In the genomic region with DNA sequence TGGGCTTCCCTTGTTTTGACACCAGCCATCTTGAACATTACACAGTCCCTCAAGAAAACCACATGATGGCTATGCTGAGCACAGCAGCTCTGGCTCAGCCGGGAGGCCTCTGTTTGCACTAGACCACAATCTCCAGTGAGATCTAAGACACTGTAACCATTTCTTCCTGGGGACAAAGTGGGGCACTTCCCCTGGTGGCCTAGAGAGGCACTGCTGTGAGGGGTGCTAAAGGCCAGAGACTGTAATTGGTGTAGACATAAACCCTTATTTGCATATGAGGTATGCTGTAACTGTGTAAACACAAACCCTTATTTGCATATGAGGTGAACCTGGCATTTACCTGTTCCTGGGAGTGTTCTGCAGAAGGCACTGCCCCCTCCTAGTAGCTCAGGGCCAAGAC, we compare ENCODE assay signal across 10 mouse cellular contexts.
DNase-seq lines count a peak whose midpoint lies in the region; ATAC-seq and TF ChIP-seq lines count a peak whose summit lies in the region.
"Had no signal": no experiment of that assay in that cellular context is flagged by ENCODE, and none has a peak within 500 bp of the region (broad histone marks: within the 10 kb centered on the region; RNA-seq: fewer than 3 reads in every experiment).

No protein-coding gene starts in this region.

- intact Hi-C loops in gastrocnemius, postnatal 36 days (cut with DNase I), result no loop called here

- no peak overlapping the region for H3K9ac ChIP-seq in liver, embryonic 14.5 days (replicated peaks)
- no peak overlapping the region for H3K9ac ChIP-seq in heart, embryonic 11.5 days (ENCODE audit: low read depth, low read length)
- no peak overlapping the region for H3K9ac ChIP-seq in forebrain, embryonic 11.5 days (ENCODE audit: low read length)
- H3K9ac ChIP-seq: heart, embryonic 13.5 days; neural tube, embryonic 12.5 days had no signal

- H3K4me1 ChIP-seq in liver, embryonic 14.5 days (replicated peaks; ENCODE audit: control insufficient read depth in 2 of 2, insufficient read depth in 2 of 2, low read length in 1 of 2), result peaks cover 0 to 10% of the 10 kb centered on the region in 2 experiments; a peak in 2 of 4 replicates
- peaks cover 48% of the 10 kb centered on the region for H3K4me1 ChIP-seq in thymus, adult 2 months (replicated peaks; ENCODE audit: control insufficient read depth, insufficient read depth, low read length)
- peaks cover 24% of the 10 kb centered on the region for H3K4me1 ChIP-seq in heart, embryonic 11.5 days (ENCODE audit: control insufficient read depth, insufficient read depth, low read length)
- no peaks in the 10 kb centered on the region for H3K4me1 ChIP-seq in forebrain, embryonic 11.5 days (replicated peaks; ENCODE audit: control insufficient read depth, insufficient read depth, low read length)
- H3K4me1 ChIP-seq: neural tube, embryonic 12.5 days had no signal

- ATAC-seq in liver, embryonic 14.5 days (ENCODE audit: insufficient read depth), result no peak
- ATAC-seq in heart, embryonic 11.5 days (replicated peaks; ENCODE audit: insufficient number of reproducible peaks, low FRiP score, low TSS enrichment), result no peak
- ATAC-seq in forebrain, embryonic 11.5 days (replicated peaks; ENCODE audit: low FRiP score), result no peak

- H3K27me3 ChIP-seq in liver, embryonic 14.5 days (ENCODE audit: control insufficient read depth, insufficient read depth, low read length), result no peaks in the 10 kb centered on the region
- H3K27me3 ChIP-seq in thymus, adult 2 months (ENCODE audit: control insufficient read depth, insufficient read depth, low read length), result no peaks in the 10 kb centered on the region
- H3K27me3 ChIP-seq in heart, embryonic 11.5 days (ENCODE audit: control insufficient read depth, insufficient read depth, low read length), result no peaks in the 10 kb centered on the region
- no peaks in the 10 kb centered on the region for H3K27me3 ChIP-seq in forebrain, embryonic 11.5 days (ENCODE audit: control insufficient read depth, insufficient read depth, low read length)
- H3K27me3 ChIP-seq: heart, embryonic 13.5 days; neural tube, embryonic 12.5 days had no signal

- no peak overlapping the region for H3K4me2 ChIP-seq in liver, embryonic 14.5 days (ENCODE audit: low read depth)
- H3K4me2 ChIP-seq in heart, embryonic 11.5 days, result no peak overlapping the region
- H3K4me2 ChIP-seq in forebrain, embryonic 11.5 days (ENCODE audit: low read depth, low read length, severe bottlenecking), result no peak overlapping the region
- H3K4me2 ChIP-seq: heart, embryonic 13.5 days; neural tube, embryonic 12.5 days had no signal

- no peaks in the 10 kb centered on the region for H3K9me3 ChIP-seq in liver, embryonic 14.5 days (ENCODE audit: control insufficient read depth, low read length)
- H3K9me3 ChIP-seq in heart, embryonic 11.5 days (replicated peaks; ENCODE audit: control insufficient read depth, low read length), result no peaks in the 10 kb centered on the region
- no peaks in the 10 kb centered on the region for H3K9me3 ChIP-seq in forebrain, embryonic 11.5 days (ENCODE audit: control insufficient read depth, low read length)
- H3K9me3 ChIP-seq: heart, embryonic 13.5 days; neural tube, embryonic 12.5 days had no signal

- WGBS in liver, embryonic 14.5 days (ENCODE audit: insufficient replicate concordance), result 3% methylated on average over 1 of the region's 1 CpGs
- WGBS in thymus, adult 2 months, result 3% methylated on average over 1 of the region's 1 CpGs
- 42% methylated on average over 1 of the region's 1 CpGs for WGBS in heart, embryonic 11.5 days (ENCODE audit: insufficient replicate concordance)
- 65% methylated on average over 1 of the region's 1 CpGs for WGBS in forebrain, embryonic 11.5 days

- no peak for DNase-seq in layer of hippocampus, adult 2 months (ENCODE audit: low spot score in 2 of 2)
- no peak for DNase-seq in layer of hippocampus, adult 18-20 months (ENCODE audit: low spot score in 2 of 2)
- peak; percentile 35 for DNase-seq in MN1 (ENCODE audit: low spot score)
- no peak for DNase-seq in liver, embryonic 14.5 days (ENCODE audit: low read depth in 3 of 3, low spot score in 3 of 3)
- DNase-seq in thymus, adult 2 months, result peak; percentile 75
- no peak for DNase-seq in gastrocnemius, postnatal 36 days
- DNase-seq in forebrain, embryonic 11.5 days (ENCODE audit: low spot score), result no peak

- no peak overlapping the region for H3K27ac ChIP-seq in layer of hippocampus, adult 2 months
- no peak overlapping the region for H3K27ac ChIP-seq in liver, embryonic 14.5 days
- peak overlapping the region; percentile 7; the same call in 1 of the 2 replicates for H3K27ac ChIP-seq in thymus, adult 2 months (ENCODE audit: control insufficient read depth, insufficient read depth, low read length)
- no peak overlapping the region for H3K27ac ChIP-seq in heart, embryonic 11.5 days (ENCODE audit: low read depth, low read length)
- no peak overlapping the region for H3K27ac ChIP-seq in forebrain, embryonic 11.5 days (ENCODE audit: low read depth, low read length)
- H3K27ac ChIP-seq: neural tube, embryonic 12.5 days had no signal

- H3K36me3 ChIP-seq in liver, embryonic 14.5 days (replicated peaks; ENCODE audit: control insufficient read depth, insufficient read depth, low read depth), result no peaks in the 10 kb centered on the region
- no peaks in the 10 kb centered on the region for H3K36me3 ChIP-seq in thymus, adult 2 months (ENCODE audit: control insufficient read depth, insufficient read depth, low read length)
- H3K36me3 ChIP-seq in heart, embryonic 11.5 days (ENCODE audit: control insufficient read depth, insufficient read depth, low read length), result no peaks in the 10 kb centered on the region
- no peaks in the 10 kb centered on the region for H3K36me3 ChIP-seq in forebrain, embryonic 11.5 days (ENCODE audit: control insufficient read depth, insufficient read depth, low read length)
- H3K36me3 ChIP-seq: heart, embryonic 13.5 days had no signal

- no peak for TF ChIP-seq POLR2A in thymus, adult 2 months (IDR thresholded peaks at IDR 0.05; ENCODE audit: control insufficient read depth, extremely low read depth, insufficient read depth, low read length, poor library complexity)

- no peak for TF ChIP-seq EP300 in liver, embryonic 14.5 days (IDR thresholded peaks at IDR 0.05; ENCODE audit: low read depth)

- TF ChIP-seq CTCF in layer of hippocampus, adult 2 months (conservative IDR thresholded peaks at IDR 0.05), result peak; percentile 66
- TF ChIP-seq CTCF in liver, embryonic 14.5 days (IDR thresholded peaks at IDR 0.05; ENCODE audit: low read depth), result peak; percentile 42
- TF ChIP-seq CTCF in thymus, adult 2 months (IDR thresholded peaks at IDR 0.05; ENCODE audit: borderline replicate concordance, control insufficient read depth, extremely low read depth, insufficient read depth, low read length, poor library complexity), result no peak

- H3K4me3 ChIP-seq in layer of hippocampus, adult 2 months, result no peak overlapping the region
- no peak overlapping the region for H3K4me3 ChIP-seq in liver, embryonic 14.5 days (ENCODE audit: insufficient read depth in 1 of 2, low read depth in 2 of 2, low read length in 2 of 2)
- no peak overlapping the region for H3K4me3 ChIP-seq in thymus, adult 2 months (ENCODE audit: control insufficient read depth, insufficient read depth, low read length)
- no peak overlapping the region for H3K4me3 ChIP-seq in heart, embryonic 11.5 days (ENCODE audit: low read depth, low read length)
- no peak overlapping the region for H3K4me3 ChIP-seq in forebrain, embryonic 11.5 days (ENCODE audit: low read depth, low read length)
- H3K4me3 ChIP-seq: heart, embryonic 13.5 days; neural tube, embryonic 12.5 days had no signal

Comparison
In these comparisons a context has a peak if more than half of its experiments do, and no peak if none do; other contexts are left out.
1. DNase-seq: peak in MN1 (single experiment) and thymus, adult 2 months (single experiment); none in layer of hippocampus, adult 2 months (0 of 2), layer of hippocampus, adult 18-20 months (0 of 2), liver, embryonic 14.5 days (0 of 3), gastrocnemius, postnatal 36 days (0 of 2) and forebrain, embryonic 11.5 days (single experiment).